Mouse (Mus musculus) right cerebral cortex, postnatal 36 days (tissue): ENCODE measurements around the gene Vmn1r47.
"Not testable (repeated sequence)": the region's sequence is repeated elsewhere in the genome, so short reads cannot be mapped to it uniquely, and the experiment has no call there.

Experiments
- DNase-seq, 2 experiments: peaks; one replicate each; pipeline ENCODE4 v3.0.0; 2022; ENCODE audit warnings: low spot score in 2 of 2, mixed read lengths in 1 of 2

The Vmn1r47 gene

GRCm38 (mm10) chr6:90015847-90016246 is at the start of gene Vmn1r47:
Vmn1r47 (plus strand) TSS chr6:90016147.
- DNase-seq: not testable (repeated sequence)

- DNase-seq: no peak
Observed at GRCm38 (mm10) chr6:89966341-89966740, 49.6 kb upstream of the Vmn1r47 start.

GRCm38 (mm10) chr6:89969013-89969412 is 46.9 kb upstream of the Vmn1r47 start, which contains the start of gene Vmn1r46:
Vmn1r46 (plus strand) TSS chr6:89969313.
- DNase-seq: no peak

GRCm38 (mm10) chr6:89985989-89986388 is 30.0 kb upstream of the Vmn1r47 start:
- DNase-seq: no peak

DNA sequence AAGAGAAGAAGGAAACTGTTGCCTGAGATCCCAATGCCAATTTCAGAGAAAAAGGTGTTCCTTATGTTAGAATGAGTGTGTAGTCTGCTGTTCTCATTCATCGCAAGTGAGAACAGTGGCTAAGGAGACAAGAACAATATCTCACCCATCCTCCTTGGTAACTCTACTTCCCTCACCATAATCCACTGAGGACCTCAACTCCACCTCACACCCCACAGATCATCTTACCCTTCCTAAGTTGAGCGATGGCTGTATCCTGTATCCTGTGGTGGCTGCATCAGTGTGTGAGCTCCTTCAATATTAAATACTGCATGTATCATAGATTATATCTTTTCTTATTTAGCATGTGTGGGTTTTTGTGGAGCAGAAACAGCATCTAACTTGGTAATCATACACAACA is 20.8 kb downstream of the Vmn1r47 start, which contains the start of gene Vmn1r48:
Gene Vmn1r48 (minus strand): TSS at position 101 of the 400 bp plus-strand sequence.
- not testable (repeated sequence) for DNase-seq
